ENCODE assay signal across 8 mouse cellular contexts in genomic region chr7:41393048-41393971, GRCm38 (mm10). TPM values are rescaled to one million over a fixed set of nuclear protein-coding genes. Genes with fewer than 3 reads are reported as not detected.
DNase-seq lines count a peak whose midpoint lies in the region; ATAC-seq lines count a peak whose summit lies in the region.

TSS of gene AI987944 (minus strand) at chr7:41393379.

- H3K4me2 ChIP-seq in heart, embryonic 14.5 days (ENCODE audit: low read length), result peak within 1 kb of the TSS; percentile 71
- H3K4me2 ChIP-seq in liver, embryonic 13.5 days, result peak within 1 kb of the TSS; percentile 67
- H3K4me2 ChIP-seq in stomach, embryonic 16.5 days (ENCODE audit: low read depth, low read length), result peak within 1 kb of the TSS; percentile 53

- peak; percentile 95 for ATAC-seq in CD4-positive, CD25-positive, alpha-beta regulatory T cell, adult 4 months
- ATAC-seq in heart, embryonic 14.5 days (ENCODE audit: insufficient number of reproducible peaks, insufficient read depth, low FRiP score, low read depth), result peak; percentile 98
- ATAC-seq in liver, embryonic 13.5 days (ENCODE audit: low read depth), result peak; percentile 99
- ATAC-seq in stomach, embryonic 16.5 days (ENCODE audit: insufficient read depth, low FRiP score), result peak; percentile 98

- peak within 1 kb of the TSS; percentile 82 for H3K9ac ChIP-seq in heart, embryonic 14.5 days (ENCODE audit: low read length)
- peak within 1 kb of the TSS; percentile 66 for H3K9ac ChIP-seq in liver, embryonic 13.5 days
- peak within 1 kb of the TSS; percentile 74 for H3K9ac ChIP-seq in stomach, embryonic 16.5 days (ENCODE audit: low read length)

- peak within 1 kb of the TSS; percentile 59 to 68 for H3K4me3 ChIP-seq in heart, embryonic 14.5 days (ENCODE audit: control insufficient read depth in 1 of 2, insufficient read depth in 1 of 2, low read depth in 1 of 2, low read length in 2 of 2)
- H3K4me3 ChIP-seq in liver, embryonic 13.5 days (replicated peaks), result peak within 1 kb of the TSS; percentile 65
- H3K4me3 ChIP-seq in stomach, embryonic 16.5 days (replicated peaks; ENCODE audit: low read length), result peak within 1 kb of the TSS; percentile 65

- WGBS in heart, embryonic 14.5 days, result under 1% methylated on average over 25 of the region's 25 CpGs
- 0% methylated on average over 25 of the region's 25 CpGs for WGBS in liver, embryonic 13.5 days (ENCODE audit: insufficient replicate concordance)
- under 1% methylated on average over 25 of the region's 25 CpGs for WGBS in stomach, embryonic 16.5 days

- H3K27me3 ChIP-seq in heart, embryonic 14.5 days (ENCODE audit: control insufficient read depth, insufficient read depth, low read length), result no peaks in the 10 kb centered on the region
- no peaks in the 10 kb centered on the region for H3K27me3 ChIP-seq in liver, embryonic 13.5 days
- H3K27me3 ChIP-seq in stomach, embryonic 16.5 days (ENCODE audit: control insufficient read depth, insufficient read depth, low read length), result no peaks in the 10 kb centered on the region

- H3K9me3 ChIP-seq in heart, embryonic 14.5 days (ENCODE audit: control insufficient read depth, low read length), result no peaks in the 10 kb centered on the region
- no peaks in the 10 kb centered on the region for H3K9me3 ChIP-seq in liver, embryonic 13.5 days (replicated peaks)
- H3K9me3 ChIP-seq in stomach, embryonic 16.5 days (replicated peaks; ENCODE audit: control insufficient read depth, low read length), result no peaks in the 10 kb centered on the region

- H3K36me3 ChIP-seq in heart, embryonic 14.5 days (ENCODE audit: control insufficient read depth, insufficient read depth, low read length), result no peaks in the 10 kb centered on the region
- no peaks in the 10 kb centered on the region for H3K36me3 ChIP-seq in liver, embryonic 13.5 days
- no peaks in the 10 kb centered on the region for H3K36me3 ChIP-seq in stomach, embryonic 16.5 days (ENCODE audit: control insufficient read depth, insufficient read depth, low read length)

- H3K27ac ChIP-seq in heart, embryonic 14.5 days (replicated peaks in 1 of 2; ENCODE audit: control insufficient read depth in 1 of 2, insufficient read depth in 1 of 2, low read depth in 2 of 2, low read length in 2 of 2), result peak within 1 kb of the TSS; percentile 70 to 76
- H3K27ac ChIP-seq in liver, embryonic 13.5 days, result 0 out of 2 replicates have a peak within 1 kb of the TSS, but pooled peaks have one; percentile 19
- H3K27ac ChIP-seq in stomach, embryonic 16.5 days (ENCODE audit: low read length), result peak within 1 kb of the TSS; percentile 80

- peak; percentile 74 for DNase-seq in c-Kit-negative CD71-positive TER-119-positive erythroid progenitor cells, embryonic 14.5 days (ENCODE audit: low read depth, low spot score)
- DNase-seq in fibroblast of lung, adult 2 months (ENCODE audit: low read depth), result peak; percentile 89
- DNase-seq in kidney, postnatal 14 days, result peak; percentile 91
- DNase-seq in liver, embryonic 13.5 days, result peak; percentile 79
- DNase-seq in neural tube, embryonic 10.5 days (ENCODE audit: extremely low spot score, low spot score), result peak; percentile 72

- no peaks in the 10 kb centered on the region for H3K4me1 ChIP-seq in heart, embryonic 14.5 days (ENCODE audit: control insufficient read depth in 2 of 2, insufficient read depth in 2 of 2, low read length in 2 of 2)
- peaks cover 8% of the 10 kb centered on the region; the same call in 1 of the 2 replicates for H3K4me1 ChIP-seq in liver, embryonic 13.5 days (replicated peaks)
- H3K4me1 ChIP-seq in stomach, embryonic 16.5 days (ENCODE audit: control insufficient read depth, insufficient read depth, low read length), result no peaks in the 10 kb centered on the region

RNA-seq across cellular contexts. Expression of gene AI987944, which starts in this region (rescaled TPM):
- 10 to 100 TPM; 35.9 to 49.3 TPM for polyA plus RNA-seq in CD4-positive, CD25-positive, alpha-beta regulatory T cell, adult 4 months (2017; shearing (Covaris generic))
- 10.5 and 11.9 TPM in 2 replicates for polyA plus RNA-seq in heart, embryonic 14.5 days (2014; fragmentation: Nextera tagmentation; extraction: Ambion mirVana)
- 5.1 and 6.0 TPM in 2 replicates for polyA plus RNA-seq in liver, embryonic 13.5 days (2015; fragmentation: Nextera tagmentation; extraction: Ambion mirVana)
- polyA plus RNA-seq in stomach, embryonic 16.5 days (2015; fragmentation: Nextera tagmentation; extraction: Ambion mirVana), result 12.0 and 12.2 TPM in 2 replicates

Comparison
In these comparisons a context has a peak if more than half of its experiments do, and no peak if none do; other contexts are left out.
1. Peak in every context shown above with its lines: DNase-seq, ATAC-seq, H3K4me3 ChIP-seq and H3K27ac ChIP-seq.
2. H3K27ac ChIP-seq: peak in every context shown above with its lines; median percentile 80 in stomach, embryonic 16.5 days; 73 in heart, embryonic 14.5 days; 19 in liver, embryonic 13.5 days.